Mouse (Mus musculus): ENCODE data around the gene Scg5.

Scg5 gene

DNA sequence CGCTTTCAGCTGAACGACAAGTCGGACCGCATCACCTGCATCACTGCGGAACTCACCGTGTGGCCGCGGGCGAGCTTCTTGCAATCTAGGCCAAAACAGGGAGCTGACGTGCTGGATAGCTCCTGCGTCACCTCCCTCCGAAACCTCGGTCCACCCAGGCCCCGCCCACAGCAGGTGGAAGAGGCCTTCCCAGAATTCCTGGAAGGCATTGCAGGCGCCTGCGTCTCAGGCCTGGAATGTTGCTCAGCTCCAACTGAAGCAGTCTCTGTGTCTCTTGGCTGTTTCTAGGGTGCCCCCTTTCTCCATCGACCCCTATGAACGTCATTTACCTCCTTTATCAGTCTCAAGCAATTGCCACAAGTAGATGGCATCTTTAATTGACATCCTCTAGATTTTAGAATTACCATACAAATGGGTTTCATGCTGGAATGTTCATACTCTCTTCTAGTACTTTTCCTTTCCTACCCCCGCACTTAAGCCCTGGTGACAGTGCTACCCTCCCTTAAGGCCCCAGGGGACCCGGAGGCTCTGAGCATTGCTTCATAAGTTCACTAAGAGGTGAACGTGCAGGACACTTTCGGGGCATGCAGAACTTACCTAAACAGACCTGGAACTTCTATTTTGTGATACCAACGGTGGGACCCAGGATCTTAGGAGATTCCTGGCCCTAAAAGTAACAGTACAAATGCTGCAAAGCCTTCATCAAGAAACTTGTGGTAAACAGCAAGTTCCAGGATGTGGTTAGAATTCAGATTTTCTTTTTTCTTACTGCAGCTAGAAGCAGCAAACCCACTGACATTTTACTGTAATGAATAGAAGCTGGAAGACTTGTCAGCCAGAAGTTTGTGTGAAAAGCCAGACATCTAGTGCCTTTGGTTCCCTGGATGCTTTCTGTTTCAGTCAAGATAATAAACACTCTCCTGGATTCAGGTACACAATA, at the start of gene Scg5:
Gene Scg5, minus strand, starts transcription at position 179 of the 940 bp plus-strand sequence.
- DNase-seq: peak; percentile 54 to 65

DNA sequence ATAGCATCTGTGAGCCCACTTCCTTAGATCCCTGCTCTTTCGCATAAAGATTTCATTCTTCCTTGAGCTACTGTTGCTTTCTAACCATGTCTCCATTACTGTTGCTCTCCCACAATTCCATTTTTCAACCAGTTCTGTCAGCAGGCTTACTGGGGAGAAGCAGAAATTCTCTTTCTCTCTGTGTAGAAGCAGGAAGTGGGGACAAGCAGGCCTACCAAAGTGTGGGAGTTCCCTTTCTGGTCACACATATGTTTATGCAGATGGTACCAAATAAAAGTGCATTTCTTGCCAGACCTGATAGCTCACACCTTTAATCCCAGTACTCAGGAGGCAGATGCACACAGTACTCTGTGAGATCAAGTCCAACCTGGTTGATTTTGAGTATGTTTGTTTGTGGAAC, 41.2 kb upstream of the Scg5 start:
- DNase-seq: no peak

DNA sequence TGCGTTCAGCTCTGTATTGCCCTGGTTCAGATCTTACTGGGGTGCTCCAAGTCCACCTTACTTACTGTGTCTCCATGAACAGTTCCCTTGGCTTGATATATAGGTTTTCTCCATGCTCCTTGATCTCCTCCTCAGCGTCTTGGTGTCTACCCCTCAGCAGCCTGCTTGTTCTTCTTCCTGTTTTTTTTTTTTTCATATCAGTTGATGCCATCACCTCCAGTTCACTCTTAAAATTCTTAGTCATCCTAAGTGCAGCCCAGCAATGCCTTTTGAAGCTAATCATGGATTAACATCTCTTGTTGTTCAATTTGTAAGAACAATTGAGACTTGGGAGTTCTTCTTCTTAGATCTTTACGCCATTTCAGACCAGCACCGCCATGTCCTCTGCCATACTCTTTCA, 39.5 kb upstream of the Scg5 start:
- no peak for DNase-seq

DNA sequence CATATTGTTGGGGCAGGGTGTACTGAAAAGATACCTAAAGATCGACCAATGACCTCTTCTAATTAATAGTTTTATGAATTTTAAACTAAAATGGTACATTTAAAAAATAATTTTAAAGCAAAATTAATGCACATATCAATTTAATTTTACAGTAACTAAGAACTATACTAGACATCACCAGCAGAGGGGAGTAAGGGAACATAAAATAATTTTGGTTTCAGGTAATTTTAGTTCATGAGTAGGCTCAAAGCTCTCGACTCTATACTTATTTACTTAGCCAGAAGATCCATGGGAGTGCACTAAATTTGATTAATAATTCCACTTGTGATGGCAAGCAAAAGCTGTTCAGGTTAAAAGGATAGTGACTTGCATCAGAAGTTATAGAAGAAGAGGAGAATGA, 37.2 kb upstream of the Scg5 start:
- DNase-seq: no peak

DNA sequence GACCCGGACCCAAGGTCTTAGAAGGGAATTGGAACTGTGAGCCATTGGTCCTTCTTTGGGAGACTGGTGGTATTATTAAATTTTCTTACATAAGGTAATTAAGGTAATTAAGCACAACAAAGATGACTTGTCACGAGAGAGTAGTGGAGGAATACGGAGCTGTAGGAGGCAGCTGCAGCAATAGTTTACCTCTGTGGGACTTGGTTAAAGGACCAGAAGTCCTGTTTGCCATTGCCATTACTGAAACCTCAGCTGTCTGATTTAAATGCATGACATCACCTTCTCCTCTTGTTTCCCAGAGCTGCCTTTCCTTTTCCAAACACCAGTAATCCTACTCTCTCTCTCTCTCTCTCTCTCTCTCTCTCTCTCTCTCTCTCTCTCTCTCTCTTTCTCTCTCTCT, 20.2 kb upstream of the Scg5 start:
- DNase-seq: no peak

DNA sequence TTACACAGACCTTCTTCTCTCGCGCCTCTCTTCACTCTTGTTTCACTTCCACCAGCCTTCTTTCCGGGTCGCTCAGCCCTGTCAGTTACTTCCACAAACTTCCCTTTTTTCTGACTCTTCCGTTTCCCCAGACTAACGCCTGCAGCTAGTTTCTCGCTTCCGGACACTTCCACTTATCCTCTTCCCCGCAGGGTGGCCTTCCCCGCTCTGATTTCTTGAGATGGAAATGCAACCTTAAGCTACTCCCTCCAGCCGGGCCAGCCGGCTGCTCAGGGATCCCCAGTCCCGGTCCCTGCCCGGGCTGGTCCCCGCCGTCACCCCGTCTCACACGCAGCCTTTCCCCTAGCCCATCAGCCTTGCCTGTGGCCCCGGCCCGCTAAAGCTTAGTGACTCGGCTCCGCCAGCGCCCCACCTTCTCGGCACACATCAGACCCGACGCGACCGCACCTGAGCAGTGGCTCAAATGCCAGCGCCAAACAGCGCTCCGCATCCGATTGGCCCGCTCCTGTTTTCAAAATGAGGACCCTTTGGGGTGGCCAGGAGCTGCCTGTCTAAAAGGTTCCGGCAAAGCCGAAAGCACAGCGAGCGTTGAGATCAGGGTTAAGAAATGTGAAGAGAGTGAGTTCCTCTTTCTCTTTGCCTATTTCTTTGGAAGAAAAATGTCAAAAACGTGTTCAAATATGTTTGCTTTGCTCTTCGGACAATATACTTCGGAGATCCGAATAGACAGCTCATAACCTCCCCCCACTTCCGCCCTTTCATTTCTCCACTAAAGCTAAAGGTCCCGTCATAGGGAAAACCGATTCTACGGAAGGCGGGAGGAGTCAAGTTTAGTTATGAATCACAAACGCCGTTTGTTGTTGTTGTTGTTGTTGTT, 19.6 kb upstream of the Scg5 start, which contains the start of gene Arhgap11a:
Gene Arhgap11a, minus strand, starts transcription at position 417 of the 877 bp plus-strand sequence.
- DNase-seq: peak; percentile 88 to 89

DNA sequence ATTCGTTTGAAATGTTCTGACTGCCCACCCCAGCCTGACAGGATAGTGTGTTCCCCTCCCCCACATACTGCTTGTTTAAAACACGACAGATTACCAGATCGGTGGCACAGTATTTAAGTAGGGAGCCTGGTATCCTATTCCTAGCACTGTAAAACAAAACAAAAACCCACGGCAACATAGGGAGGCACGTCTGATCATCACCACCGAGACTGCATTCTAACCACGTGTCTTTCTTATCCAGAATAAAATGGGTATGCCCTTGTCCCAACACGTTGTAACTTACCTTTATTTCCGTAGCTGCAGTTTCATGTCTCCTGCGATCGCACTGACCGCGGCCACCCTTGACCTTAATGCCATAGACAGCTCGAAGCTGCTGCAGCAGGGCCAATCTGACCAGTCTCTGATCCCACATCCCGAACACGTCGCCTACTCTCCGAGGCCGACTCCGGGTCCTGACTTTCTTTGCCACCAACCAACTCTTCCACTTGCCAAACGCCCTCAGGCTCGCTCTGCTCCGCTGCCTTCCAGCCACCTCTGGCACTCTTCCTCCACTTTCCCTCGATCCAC, 18.8 kb upstream of the Scg5 start:
- DNase-seq: no peak

DNA sequence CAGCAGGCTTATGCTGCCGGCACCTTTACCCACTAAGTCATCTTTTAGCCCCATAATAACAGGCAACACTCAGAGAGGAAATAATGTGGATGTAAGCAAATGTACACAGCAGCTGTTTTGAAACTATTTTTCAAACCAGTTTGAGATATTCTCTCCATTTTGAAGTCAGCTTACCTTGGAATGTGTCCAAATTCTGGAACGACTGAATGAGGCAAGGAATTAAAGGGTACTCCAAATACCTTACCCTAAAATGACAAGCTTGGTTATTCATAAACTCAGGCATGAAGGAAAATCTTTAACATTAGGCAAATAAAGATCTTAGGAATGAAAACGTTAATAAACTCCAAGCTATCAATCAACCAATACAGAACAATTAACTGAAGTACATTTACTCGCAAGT, 16.2 kb upstream of the Scg5 start:
- no peak for DNase-seq

DNA sequence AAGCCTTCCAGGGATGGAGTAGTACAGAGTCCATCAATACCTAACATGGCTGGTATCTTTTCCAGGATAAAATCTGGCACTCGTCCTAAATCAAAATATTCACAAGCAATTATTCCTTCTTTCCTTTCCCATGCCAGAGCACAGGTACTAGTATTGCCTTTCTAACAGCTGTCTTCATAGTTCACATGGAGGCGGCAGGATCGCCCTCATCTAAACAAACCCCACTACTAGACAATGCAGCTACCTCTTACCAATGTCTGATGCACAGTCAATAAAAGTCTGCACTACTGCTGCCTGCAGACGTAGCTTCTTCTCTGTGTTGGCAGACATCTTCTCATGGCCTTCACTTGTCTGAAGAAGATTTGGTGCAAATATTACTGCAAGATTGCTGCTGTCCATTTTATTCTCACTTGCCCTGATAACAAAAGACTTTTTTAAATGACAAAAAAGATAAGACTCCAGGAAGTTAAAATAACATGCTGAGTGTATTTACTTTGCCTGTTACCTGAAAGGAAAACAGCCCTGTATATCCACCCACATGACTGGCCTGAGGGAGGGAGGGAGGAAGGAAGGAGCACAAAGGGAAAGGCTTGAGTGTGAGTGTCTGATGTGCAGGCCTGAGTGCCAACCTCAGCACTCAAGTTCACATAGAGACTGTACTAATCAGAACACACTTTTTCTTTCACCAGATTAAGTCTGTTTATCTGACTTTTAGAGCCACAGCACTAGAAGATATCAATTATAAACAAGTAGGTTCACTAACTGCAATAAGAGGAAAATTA, 12.9 kb upstream of the Scg5 start:
- DNase-seq: no peak

DNA sequence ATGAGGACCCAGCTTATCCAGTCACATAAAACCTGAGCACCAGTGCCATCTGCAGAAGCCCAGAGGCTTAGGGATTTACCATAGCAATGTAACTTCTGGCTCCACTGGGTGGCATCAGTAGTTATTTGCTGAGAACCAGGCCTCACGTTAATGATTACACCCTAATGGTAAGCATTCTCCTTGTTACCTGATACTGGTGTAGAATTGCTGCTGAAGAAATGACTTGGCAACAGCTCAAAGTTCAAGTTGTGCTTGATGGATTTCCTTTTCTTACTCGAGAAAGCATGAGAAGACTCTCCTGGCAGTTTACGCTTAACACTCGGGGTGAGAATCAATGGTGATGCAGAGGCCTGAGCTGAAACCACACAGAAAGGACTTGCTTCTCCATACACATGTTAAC, 10.6 kb upstream of the Scg5 start:
- peak; percentile 9 to 64 for DNase-seq

DNA sequence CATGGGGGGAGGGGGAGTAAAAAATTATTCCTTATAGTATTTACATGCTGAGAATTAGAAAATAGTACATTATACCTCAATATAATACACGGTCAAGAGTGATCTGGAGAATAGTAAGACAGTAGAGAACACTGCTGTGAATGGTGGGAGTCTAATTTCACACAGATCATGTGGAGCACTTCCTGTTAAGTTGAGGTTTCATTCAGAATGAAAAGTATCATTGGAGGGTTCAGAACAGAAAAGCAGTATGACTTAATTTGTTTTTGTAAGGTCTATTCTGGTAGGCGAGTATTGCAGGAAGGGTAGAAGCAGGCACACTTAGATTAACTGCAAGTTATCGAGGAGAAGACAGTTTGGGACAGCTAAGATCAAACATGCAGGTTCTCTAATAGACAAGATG, 6.3 kb upstream of the Scg5 start:
- DNase-seq: no peak

DNA sequence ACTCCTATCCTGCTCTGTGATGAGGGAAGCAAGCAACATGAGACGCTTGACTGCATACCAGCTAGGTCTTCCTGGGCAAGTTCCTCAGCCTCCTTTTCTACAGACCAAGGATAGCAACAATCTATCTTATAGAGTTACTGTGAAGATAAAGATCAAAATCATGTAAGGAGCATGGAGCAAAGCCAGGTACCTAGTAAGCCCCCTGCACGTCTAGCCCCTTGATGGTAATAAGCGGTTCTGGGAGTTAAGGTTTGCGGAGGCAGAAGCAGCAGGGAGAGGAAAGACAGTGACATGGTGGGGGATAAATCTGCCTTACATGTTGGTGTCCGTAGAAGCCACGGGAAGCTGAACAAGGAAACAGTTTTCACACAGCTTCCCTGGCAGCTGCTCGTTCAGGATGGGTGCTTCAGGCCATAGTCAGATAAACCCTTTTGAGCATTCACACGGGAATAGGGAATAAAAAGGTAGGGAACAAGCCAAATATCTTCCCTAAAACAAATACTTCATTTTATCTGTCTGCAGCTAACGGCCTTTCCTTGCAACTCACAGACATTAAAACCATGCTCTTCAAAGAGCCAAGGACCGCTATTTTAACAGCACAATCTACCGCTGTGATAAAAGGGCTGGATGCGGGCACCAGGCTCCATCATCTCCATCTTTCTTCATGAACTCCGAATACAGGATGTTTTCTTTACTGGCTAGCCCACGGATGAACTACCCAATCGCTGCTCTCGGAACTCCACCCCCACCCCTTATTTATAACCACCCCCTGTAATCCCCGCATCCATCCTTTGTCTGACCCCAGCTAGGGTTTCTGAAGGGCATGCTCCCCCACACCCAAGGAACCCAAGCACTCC, 607 bp downstream of the Scg5 start:
- DNase-seq: no peak

DNA sequence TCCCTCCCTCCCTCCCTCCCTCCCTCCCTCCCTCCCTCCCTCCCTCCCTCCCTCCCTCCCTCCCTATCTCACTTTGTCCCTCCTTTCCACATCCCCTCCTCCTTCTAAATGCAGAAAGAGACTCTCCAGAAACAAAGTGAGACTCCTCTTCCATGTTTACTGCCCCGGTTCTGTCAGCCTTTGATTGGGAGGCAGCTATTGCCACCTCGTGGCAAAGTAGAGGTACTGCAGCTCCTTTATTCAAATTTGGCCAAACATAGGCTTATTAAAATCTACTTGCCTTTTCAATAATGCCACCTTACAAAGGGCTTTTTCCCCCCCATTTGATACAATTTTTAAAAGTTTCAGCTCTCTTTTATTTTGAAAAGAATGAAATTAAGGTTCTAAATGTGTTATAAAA, 5.0 kb downstream of the Scg5 start:
- DNase-seq: peak in 1 of 2 experiments; percentile 29

DNA sequence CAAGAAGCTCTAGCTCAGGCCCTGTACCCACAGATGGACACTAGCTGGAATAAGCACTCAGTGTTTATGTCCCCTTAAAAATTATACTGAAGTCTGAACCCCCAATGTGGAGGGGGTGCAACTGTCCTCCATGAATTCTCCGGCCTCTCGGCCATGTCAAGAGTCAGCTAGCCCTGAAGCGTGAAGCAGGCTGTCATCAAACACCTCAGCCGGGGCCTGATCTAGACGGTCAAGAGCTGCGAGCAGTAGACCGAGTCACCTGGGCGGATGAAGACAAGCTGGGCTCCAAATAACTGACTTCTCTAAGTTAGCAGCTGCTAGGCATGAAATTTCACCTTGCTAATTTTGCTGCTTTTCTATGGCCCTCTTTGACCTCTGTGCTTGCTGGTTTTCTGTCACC, 6.6 kb downstream of the Scg5 start:
- no peak for DNase-seq

DNA sequence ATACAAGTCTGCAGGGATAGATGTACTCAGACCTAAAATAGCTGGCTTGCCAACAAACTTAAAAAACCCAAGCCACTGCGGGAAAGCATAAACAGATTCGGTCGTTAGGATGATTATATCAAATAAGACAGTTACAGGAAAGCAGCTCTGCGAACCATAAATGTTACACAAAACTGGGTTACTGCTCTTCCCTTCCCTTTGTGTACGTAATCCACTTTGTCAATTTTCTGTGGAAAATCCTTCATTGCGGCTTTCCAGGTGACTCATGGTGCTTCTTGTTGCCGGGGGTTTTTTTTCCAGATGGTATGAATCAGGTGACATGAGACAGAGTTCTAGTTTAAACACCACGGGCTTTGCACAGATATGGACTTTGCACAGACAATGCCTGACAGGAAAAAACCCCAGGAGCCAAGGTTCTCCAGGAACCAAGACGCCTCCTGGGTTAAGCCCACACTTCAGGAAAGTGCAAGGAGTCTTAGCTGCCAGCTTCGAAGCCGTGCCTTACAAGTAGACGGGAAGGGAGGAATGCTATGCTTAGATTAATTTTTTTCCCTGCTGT, 7.7 kb downstream of the Scg5 start:
- no peak for DNase-seq

DNA sequence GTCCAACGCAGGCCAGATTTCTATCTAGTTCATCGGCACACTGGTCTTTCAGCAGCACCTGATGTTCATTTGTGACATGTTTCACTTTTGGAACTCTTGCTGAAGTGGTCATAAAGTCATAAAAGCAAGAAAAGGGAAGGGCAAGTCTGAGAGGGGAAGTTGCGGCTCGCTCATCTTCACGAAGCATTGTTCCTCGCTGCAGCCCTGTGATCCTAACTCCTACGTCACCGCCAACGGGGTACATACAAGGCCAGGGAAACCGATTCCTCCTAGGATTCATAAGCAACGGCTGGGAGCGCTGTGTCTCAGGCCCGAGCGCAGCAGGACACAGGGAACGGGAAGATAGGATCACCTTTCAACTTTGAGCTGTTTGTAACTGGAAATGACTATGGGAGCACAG, 8.8 kb downstream of the Scg5 start:
- peak; percentile 16 to 20 for DNase-seq

DNA sequence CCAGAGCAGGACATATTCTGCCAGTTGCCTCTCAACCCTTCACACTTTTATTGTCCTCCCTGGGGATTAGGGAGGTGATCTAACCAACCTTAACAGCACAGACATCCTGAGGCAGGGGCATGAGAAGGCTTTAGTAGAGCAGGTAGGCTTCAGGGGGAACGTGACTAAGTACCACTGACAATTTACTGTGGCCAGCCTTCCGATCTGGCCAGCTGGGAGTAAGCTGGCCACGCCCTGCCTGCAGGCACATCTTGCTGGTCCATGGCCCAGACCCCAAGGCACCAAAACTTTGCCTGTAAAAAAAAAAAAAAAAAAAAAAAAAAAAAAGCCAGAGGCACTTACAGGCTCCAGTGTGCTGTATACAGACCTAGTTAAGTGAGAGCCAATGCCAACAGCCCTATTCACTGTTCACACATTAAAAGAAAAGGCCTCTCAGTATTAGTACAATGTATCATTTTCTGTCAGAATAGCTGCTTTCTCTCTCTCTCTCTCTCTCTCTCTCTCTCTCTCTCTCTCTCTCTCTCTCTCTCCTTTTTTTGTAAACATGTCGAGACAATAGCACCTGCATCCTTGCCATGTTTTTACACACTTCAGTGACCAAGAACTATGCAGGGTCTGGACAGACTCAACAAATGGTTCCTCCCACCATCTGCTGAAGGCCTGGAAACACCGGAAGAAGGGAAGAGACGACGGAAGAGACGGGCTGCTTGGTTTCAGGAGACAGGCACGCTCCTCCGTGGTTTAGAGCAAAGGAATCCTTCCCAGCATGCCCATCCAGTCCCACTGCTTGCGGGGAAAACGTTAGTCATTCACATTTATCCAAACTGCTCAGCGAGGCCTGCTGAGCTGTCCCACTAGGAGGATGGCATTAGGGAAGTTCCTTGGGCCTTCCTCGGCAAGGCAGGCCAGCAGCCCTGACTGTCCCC, 11.0 kb downstream of the Scg5 start:
- no peak for DNase-seq

DNA sequence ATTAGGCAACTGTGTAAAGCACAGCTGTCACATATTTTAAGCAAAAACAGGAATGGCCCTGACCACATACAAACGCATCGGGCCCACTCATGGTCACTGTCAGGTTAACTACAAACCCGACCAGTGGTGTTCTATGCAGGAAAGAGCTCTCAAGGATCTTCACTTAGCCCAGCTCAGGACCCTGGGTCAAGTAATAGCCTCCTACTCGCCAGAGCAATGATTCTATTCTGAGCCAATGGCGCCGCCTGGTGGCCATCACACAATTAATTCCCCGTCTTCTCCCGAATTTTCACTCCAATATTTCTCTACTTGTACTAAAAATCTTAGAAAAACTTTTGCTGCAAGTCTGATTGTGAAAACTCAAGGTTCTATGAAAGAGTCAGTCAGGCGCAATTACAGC, 21.3 kb downstream of the Scg5 start:
- DNase-seq: peak; percentile 22 to 43

DNA sequence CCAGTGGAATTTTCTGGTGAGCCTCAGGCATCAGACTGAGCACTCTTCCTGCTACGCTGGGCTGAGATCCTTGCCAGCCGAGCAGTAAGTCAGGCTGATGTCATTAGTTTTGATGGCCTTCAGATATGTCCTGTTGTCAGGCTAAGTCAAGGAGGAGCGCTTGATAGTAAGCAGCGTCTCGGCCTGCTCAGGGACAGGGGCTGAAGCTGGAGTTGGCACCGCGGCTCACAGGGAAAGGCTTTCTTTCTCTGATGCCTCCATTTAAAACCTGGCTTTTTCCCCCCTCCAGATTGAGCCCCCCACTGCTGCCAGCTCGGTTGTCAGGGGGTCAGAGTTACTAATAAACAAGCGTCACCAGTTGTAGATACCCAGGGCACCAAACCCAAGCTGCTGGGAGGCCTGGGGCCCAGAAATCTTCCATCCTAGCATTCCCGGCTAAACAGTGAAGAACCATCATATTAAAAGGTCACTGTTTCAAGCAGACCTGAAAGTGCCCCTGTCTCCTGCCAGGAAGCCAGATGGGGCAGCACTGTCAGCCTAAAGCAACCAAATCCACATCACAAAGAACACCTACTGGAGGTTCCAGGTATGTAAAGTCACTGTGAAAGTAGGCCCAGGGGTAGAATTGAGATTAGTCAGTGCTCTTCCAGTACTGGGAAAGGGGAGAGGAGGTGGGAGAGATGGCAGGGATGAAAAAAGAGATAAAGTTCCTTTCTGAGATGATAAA, 21.9 kb downstream of the Scg5 start:
- DNase-seq: no peak

Data from lung, adult 18-20 months (tissue).